20 mouse cellular contexts compared by ENCODE assay signal in genomic region chr19:23987291-23987690, GRCm38 (mm10). TPM values are rescaled to one million over a fixed set of nuclear protein-coding genes. Genes with fewer than 3 reads are reported as not detected.
DNase-seq lines count a peak whose midpoint lies in the region; ATAC-seq lines count a peak whose summit lies in the region.
"Had no signal": no experiment of that assay in that cellular context is flagged by ENCODE, and none has a peak within 500 bp of the region (broad histone marks: within the 10 kb centered on the region; RNA-seq: fewer than 3 reads in every experiment).

No protein-coding gene starts in this region.

- whole genome bisulfite sequencing in heart, embryonic 14.5 days = 21% methylated on average over 2 of the region's 2 CpGs

- H3K9me3 ChIP-seq in heart, embryonic 14.5 days (ENCODE audit: control insufficient read depth, low read length) = 0 out of 2 replicates have a peak, but pooled peaks cover 6% of the 10 kb centered on the region
- H3K9me3 ChIP-seq: hindbrain, embryonic 12.5 days; limb, embryonic 12.5 days; liver, embryonic 13.5 days had no signal

- no peak overlapping the region for H3K4me2 ChIP-seq in heart, embryonic 14.5 days (ENCODE audit: low read length)
- H3K4me2 ChIP-seq: hindbrain, embryonic 12.5 days; limb, embryonic 12.5 days; liver, embryonic 13.5 days had no signal

- H3K4me1 ChIP-seq in heart, embryonic 14.5 days (ENCODE audit: control insufficient read depth in 2 of 2, insufficient read depth in 2 of 2, low read length in 2 of 2) = peaks cover 4 to 12% of the 10 kb centered on the region in 2 experiments; a peak in 2 of 4 replicates
- H3K4me1 ChIP-seq: hindbrain, embryonic 12.5 days; limb, embryonic 12.5 days; liver, embryonic 13.5 days had no signal

- peak; percentile 19 for DNase-seq in lung, postnatal 10 days
- no peak for DNase-seq in lung, postnatal 4 days
- peak; percentile 61 for DNase-seq in adipocyte (ENCODE audit: low spot score)
- DNase-seq in right cerebral cortex, postnatal 25 days = no peak
- no peak for DNase-seq in urinary bladder, adult 2 months (ENCODE audit: low spot score)
- no peak for DNase-seq in thymus, postnatal 36 days
- DNase-seq: adrenal gland, postnatal 25 days; cerebellum, adult 2 months; gastrocnemius, postnatal 36 days; kidney, postnatal 10 days; liver, embryonic 13.5 days; right cerebral cortex, adult 18-20 months; spleen, adult 18-20 months; thymus, adult 18-20 months had no signal

- peaks cover 35% of the 10 kb centered on the region for H3K36me3 ChIP-seq in heart, embryonic 14.5 days (ENCODE audit: control insufficient read depth, insufficient read depth, low read length)
- H3K36me3 ChIP-seq: hindbrain, embryonic 12.5 days; limb, embryonic 12.5 days; liver, embryonic 13.5 days had no signal

- no peak for ATAC-seq in heart, embryonic 14.5 days (ENCODE audit: insufficient number of reproducible peaks, insufficient read depth, low FRiP score, low read depth)
- ATAC-seq: activated CD4-positive, CD25-positive, alpha-beta regulatory T cell, adult 4 months had no signal

- H3K27me3 ChIP-seq in heart, embryonic 14.5 days (ENCODE audit: control insufficient read depth, insufficient read depth, low read length) = no peaks in the 10 kb centered on the region
- H3K27me3 ChIP-seq: hindbrain, embryonic 12.5 days; limb, embryonic 12.5 days; liver, embryonic 13.5 days had no signal

- no peak overlapping the region for H3K9ac ChIP-seq in heart, embryonic 14.5 days (ENCODE audit: low read length)
- H3K9ac ChIP-seq: hindbrain, embryonic 12.5 days; limb, embryonic 12.5 days; liver, embryonic 13.5 days had no signal

- no peak overlapping the region for H3K4me3 ChIP-seq in heart, embryonic 14.5 days (ENCODE audit: control insufficient read depth in 1 of 2, insufficient read depth in 1 of 2, low read depth in 1 of 2, low read length in 2 of 2)
- H3K4me3 ChIP-seq: erythroblast, embryonic 14.5 days; hindbrain, embryonic 12.5 days; left cerebral cortex, adult 2 months; limb, embryonic 12.5 days; liver, embryonic 13.5 days had no signal

- peak overlapping the region; percentile 42 to 49 for H3K27ac ChIP-seq in heart, embryonic 14.5 days (replicated peaks in 1 of 2; ENCODE audit: control insufficient read depth in 1 of 2, insufficient read depth in 1 of 2, low read depth in 2 of 2, low read length in 2 of 2)
- H3K27ac ChIP-seq: hindbrain, embryonic 12.5 days; left cerebral cortex, adult 2 months; limb, embryonic 12.5 days; liver, embryonic 13.5 days had no signal

RNA-seq across cellular contexts. Expression of gene Fam189a2, which starts 43.5 kb away (rescaled TPM):
- 12.6 and 17.8 TPM in 2 replicates for polyA plus RNA-seq in heart, embryonic 14.5 days (2014; fragmentation: Nextera tagmentation; extraction: Ambion mirVana)
- 34.3 and 35.5 TPM in 2 replicates for polyA plus RNA-seq in urinary bladder, adult 2 months (2012; rRNA removed)
- polyA plus RNA-seq: activated CD4-positive, CD25-positive, alpha-beta regulatory T cell, adult 4 months; erythroblast, embryonic 14.5 days had no signal

Comparison
In these comparisons a context has a peak if more than half of its experiments do, and no peak if none do; other contexts are left out.
1. DNase-seq: peak in lung, postnatal 10 days (single experiment) and adipocyte (single experiment); none in lung, postnatal 4 days (0 of 2), right cerebral cortex, postnatal 25 days (single experiment), urinary bladder, adult 2 months (single experiment) and thymus, postnatal 36 days (0 of 2).